Mouse (Mus musculus) adrenal gland, postnatal 36 days (tissue): ENCODE measurements at regions not wholly inside any gene's neighbourhood (a gene's known extent, or its start where the extent isn't known, plus 50 kb on each side); places are given as distances from the start of the nearest gene placed in this dataset.

Experiments used
- DNase-seq, 2 experiments: peaks; one replicate each; pipeline ENCODE4 v3.0.0; 2021; ENCODE audit warnings: mixed read lengths in 1 of 2

- no peak for DNase-seq
Measured at GRCm38 (mm10) chr12:51018185-51018584, 329.7 kb upstream of the G2e3 start.

GRCm38 (mm10) chr12:51016081-51016480, 331.8 kb upstream of the G2e3 start:
- no peak for DNase-seq

- DNase-seq = no peak
Measured at GRCm38 (mm10) chr12:51009644-51010043, 338.2 kb upstream of the G2e3 start.

GRCm38 (mm10) chr12:51001722-51002592, 345.9 kb upstream of the G2e3 start:
- DNase-seq = no peak

GRCm38 (mm10) chr12:51001096-51001495, 346.8 kb upstream of the G2e3 start:
- DNase-seq = no peak

GRCm38 (mm10) chr12:51000281-51001075, 347.4 kb upstream of the G2e3 start:
- DNase-seq = no peak

- DNase-seq = peak; percentile 71 to 75
Measured at GRCm38 (mm10) chr12:50999295-51000237, 348.3 kb upstream of the G2e3 start.

GRCm38 (mm10) chr12:50995664-50996063, 346.8 kb upstream of the Prkd1 start:
- DNase-seq = no peak

- no peak for DNase-seq
Measured at GRCm38 (mm10) chr12:50989561-50990325, 340.8 kb upstream of the Prkd1 start.

- DNase-seq = no peak
Measured at GRCm38 (mm10) chr12:50981318-50981717, 332.4 kb upstream of the Prkd1 start.

GRCm38 (mm10) chr12:50980800-50981199, 331.9 kb upstream of the Prkd1 start:
- no peak for DNase-seq

GRCm38 (mm10) chr12:50970759-50971122, 321.8 kb upstream of the Prkd1 start:
- DNase-seq = no peak

- DNase-seq = no peak
Measured at GRCm38 (mm10) chr12:50969887-50970758, 321.2 kb upstream of the Prkd1 start.

- no peak for DNase-seq
Measured at GRCm38 (mm10) chr12:50969402-50969801, 320.5 kb upstream of the Prkd1 start.

GRCm38 (mm10) chr12:50967168-50967810, 318.4 kb upstream of the Prkd1 start:
- DNase-seq = no peak

GRCm38 (mm10) chr12:50953971-50954370, 305.1 kb upstream of the Prkd1 start:
- no peak for DNase-seq

- no peak for DNase-seq
Measured at GRCm38 (mm10) chr12:50947035-50947434, 298.1 kb upstream of the Prkd1 start.

- peak; percentile 53 to 68 for DNase-seq
Measured at GRCm38 (mm10) chr12:50943741-50944521, 295.0 kb upstream of the Prkd1 start.

GRCm38 (mm10) chr12:50943340-50943739, 294.4 kb upstream of the Prkd1 start:
- no peak for DNase-seq
